Mouse (Mus musculus): ENCODE data around the gene Zfp691. TPM values are rescaled to one million over a fixed set of nuclear protein-coding genes. Genes with fewer than 3 reads are reported as not detected.

Gene Zfp691
- polyA plus RNA-seq, 1 experiment from 2014 or later = 8.1 TPM

- peak overlapping the region; percentile 64; the same call in 1 of the 2 replicates for H3K27ac ChIP-seq
These were observed 15.4 kb upstream of the Zfp691 start for GRCm38 (mm10) chr4:119189392-119189791.

DNA sequence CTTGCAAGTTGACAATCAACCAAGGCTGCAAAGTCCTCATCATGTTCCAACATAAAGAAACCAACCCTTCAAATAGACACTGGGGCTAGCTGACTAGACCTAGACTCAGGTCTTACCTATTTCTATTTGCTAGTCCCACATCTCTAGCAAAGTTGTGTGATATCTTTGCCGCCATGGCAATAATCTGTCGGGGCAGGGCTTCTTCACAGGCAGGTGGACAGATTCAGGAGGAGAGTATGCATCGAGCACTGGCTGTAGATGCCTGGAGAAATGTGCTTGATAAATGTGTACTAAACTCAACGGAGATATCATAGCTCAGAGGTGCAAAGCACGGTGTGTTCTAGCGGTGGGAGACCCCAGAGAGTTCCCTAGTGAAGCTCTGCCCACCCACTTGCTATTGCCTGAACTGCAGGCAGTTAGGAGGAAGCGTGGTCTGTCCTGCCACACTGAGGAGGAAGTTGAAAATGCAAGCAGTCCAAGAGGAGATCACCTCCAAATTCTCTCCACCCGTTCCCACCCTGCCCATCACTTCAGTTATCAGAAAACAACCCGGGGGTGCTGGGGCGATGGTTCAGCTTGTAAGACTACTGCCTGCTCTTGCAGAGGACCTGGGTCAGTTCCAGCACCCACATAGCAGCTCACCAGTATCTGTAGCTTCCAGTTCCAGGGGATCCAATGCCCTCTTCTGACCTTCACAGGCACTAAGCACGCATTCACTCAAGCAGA is 14.2 kb upstream of the Zfp691 start:
- 42% methylated on average over 11 of the region's 11 CpGs for WGBS
- peak; percentile 82 for DNase-seq (ENCODE audit: low spot score)
- no peaks in the 10 kb centered on the region for H3K36me3 ChIP-seq
- H3K4me1 ChIP-seq = 0 out of 2 replicates have a peak, but pooled peaks cover 6% of the 10 kb centered on the region
- H3K27ac ChIP-seq = peak overlapping the region; percentile 70
- H3K4me3 ChIP-seq = peak overlapping the region; percentile 33
- peaks cover 6% of the 10 kb centered on the region; the same call in 1 of the 2 replicates for H3K27me3 ChIP-seq (ENCODE audit: insufficient read depth, poor library complexity, severe bottlenecking)
- H3K9me3 ChIP-seq = no peaks in the 10 kb centered on the region

More at GRCm38 (mm10) chr4:119189392-119189791, 15.4 kb upstream of the Zfp691 start:
- H3K4me1 ChIP-seq = 0 out of 2 replicates have a peak, but pooled peaks cover 6% of the 10 kb centered on the region
- peak; percentile 51 for DNase-seq (ENCODE audit: low spot score)
- no peaks in the 10 kb centered on the region for H3K9me3 ChIP-seq
- peaks cover 6% of the 10 kb centered on the region; the same call in 1 of the 2 replicates for H3K27me3 ChIP-seq (ENCODE audit: insufficient read depth, poor library complexity, severe bottlenecking)
- WGBS = 80% methylated on average over 6 of the region's 6 CpGs
- H3K36me3 ChIP-seq = no peaks in the 10 kb centered on the region
- H3K4me3 ChIP-seq = peak overlapping the region; percentile 37

DNA sequence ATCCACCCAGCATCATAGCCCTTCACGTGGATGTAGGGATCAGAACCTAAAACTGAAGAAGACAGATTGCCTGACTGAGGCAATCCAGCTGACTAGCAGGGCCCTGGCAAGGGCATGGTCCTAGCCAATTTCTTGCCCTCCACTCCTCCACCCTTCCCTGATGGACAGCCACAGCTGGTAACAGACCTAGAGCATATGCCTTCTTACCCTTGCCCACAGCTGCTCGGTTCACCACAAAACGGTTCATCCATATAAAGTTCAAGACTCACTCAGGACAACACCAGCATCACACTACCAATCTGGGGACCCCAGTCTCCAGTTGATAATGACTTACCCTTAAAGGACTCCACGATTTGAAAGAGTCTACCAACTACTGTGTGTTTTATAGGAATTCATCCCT is 11.8 kb upstream of the Zfp691 start:
- H3K27ac ChIP-seq = no peak overlapping the region
- 0 out of 2 replicates have a peak, but pooled peaks cover 6% of the 10 kb centered on the region for H3K4me1 ChIP-seq
- H3K36me3 ChIP-seq = no peaks in the 10 kb centered on the region
- H3K27me3 ChIP-seq (ENCODE audit: insufficient read depth, poor library complexity, severe bottlenecking) = peaks cover 6% of the 10 kb centered on the region; the same call in 1 of the 2 replicates
- H3K9me3 ChIP-seq = no peaks in the 10 kb centered on the region
- no peak overlapping the region for H3K4me3 ChIP-seq
- no peak for DNase-seq (ENCODE audit: low spot score)
- WGBS = 76% methylated on average over 4 of the region's 4 CpGs

- DNase-seq (ENCODE audit: low spot score) = no peak
- Histone ChIP-seq H3K27ac (no peak overlapping the region), H3K4me3 (no peak overlapping the region), H3K27me3 (ENCODE audit: insufficient read depth, poor library complexity, severe bottlenecking) (peaks cover 6% of the 10 kb centered on the region; the same call in 1 of the 2 replicates), H3K4me1 (peaks cover 6% of the 10 kb centered on the region), H3K9me3 (no peaks in the 10 kb centered on the region), H3K36me3 (no peaks in the 10 kb centered on the region)
- 20% methylated on average over 1 of the region's 1 CpGs for WGBS
These were observed 9.5 kb upstream of the Zfp691 start for GRCm38 (mm10) chr4:119183525-119183924.

GRCm38 (mm10) chr4:119181456-119181855 is 7.5 kb upstream of the Zfp691 start:
- 80% methylated on average over 9 of the region's 9 CpGs for WGBS

DNA sequence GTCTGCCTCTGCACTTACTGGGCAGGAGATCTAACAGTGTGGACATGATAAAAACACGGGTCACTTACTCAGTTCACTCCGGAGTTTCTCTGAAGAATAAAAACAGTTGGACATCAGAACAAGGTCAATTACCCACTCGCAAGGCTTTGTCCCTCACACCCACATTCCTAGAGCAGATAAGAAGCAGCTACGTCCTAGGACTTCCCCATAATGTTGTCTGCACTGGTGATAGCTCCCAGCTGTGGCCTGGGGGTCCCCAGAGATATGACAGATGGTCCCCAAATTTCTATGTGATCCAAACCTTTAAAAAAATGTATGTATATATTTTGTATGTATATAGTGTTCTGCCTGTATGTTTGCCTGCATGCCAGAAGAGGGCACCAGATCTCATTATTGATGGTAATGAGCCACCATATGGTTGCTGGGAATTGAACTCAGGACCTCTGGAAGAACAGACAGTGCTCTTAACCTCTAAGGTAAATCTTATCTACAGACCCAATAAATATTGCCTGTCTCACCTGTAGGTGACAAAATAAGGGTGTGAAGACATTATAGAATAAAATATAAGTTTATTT is 6.2 kb upstream of the Zfp691 start:
- no peaks in the 10 kb centered on the region for H3K36me3 ChIP-seq
- no peak overlapping the region for H3K27ac ChIP-seq
- H3K4me1 ChIP-seq = peaks cover 11% of the 10 kb centered on the region
- H3K27me3 ChIP-seq (ENCODE audit: insufficient read depth, poor library complexity, severe bottlenecking) = no peaks in the 10 kb centered on the region
- DNase-seq (ENCODE audit: low spot score) = no peak
- H3K4me3 ChIP-seq = no peak overlapping the region
- WGBS = 36% methylated on average over 4 of the region's 4 CpGs
- H3K9me3 ChIP-seq = no peaks in the 10 kb centered on the region

More at GRCm38 (mm10) chr4:119181456-119181855, 7.5 kb upstream of the Zfp691 start:
- Histone ChIP-seq H3K36me3 (no peaks in the 10 kb centered on the region), H3K27me3 (ENCODE audit: insufficient read depth, poor library complexity, severe bottlenecking) (no peaks in the 10 kb centered on the region), H3K27ac (no peak overlapping the region), H3K9me3 (no peaks in the 10 kb centered on the region), H3K4me3 (no peak overlapping the region), H3K4me1 (peaks cover 11% of the 10 kb centered on the region)
- no peak for DNase-seq (ENCODE audit: low spot score)

GRCm38 (mm10) chr4:119178331-119178730 is 4.3 kb upstream of the Zfp691 start:
- DNase-seq (ENCODE audit: low spot score) = no peak
- WGBS = 61% methylated on average over 18 of the region's 18 CpGs

GRCm38 (mm10) chr4:119177702-119178101 is 3.7 kb upstream of the Zfp691 start:
- peaks cover 17% of the 10 kb centered on the region for H3K4me1 ChIP-seq
- DNase-seq (ENCODE audit: low spot score) = no peak
- H3K27ac ChIP-seq = no peak overlapping the region
- 59% methylated on average over 5 of the region's 5 CpGs for WGBS
- no peaks in the 10 kb centered on the region for H3K9me3 ChIP-seq
- no peaks in the 10 kb centered on the region for H3K36me3 ChIP-seq
- no peaks in the 10 kb centered on the region for H3K27me3 ChIP-seq (ENCODE audit: insufficient read depth, poor library complexity, severe bottlenecking)
- H3K4me3 ChIP-seq = no peak overlapping the region

More at GRCm38 (mm10) chr4:119178331-119178730, 4.3 kb upstream of the Zfp691 start:
- Histone ChIP-seq H3K9me3 (no peaks in the 10 kb centered on the region), H3K4me1 (peaks cover 11% of the 10 kb centered on the region), H3K27ac (no peak overlapping the region), H3K27me3 (ENCODE audit: insufficient read depth, poor library complexity, severe bottlenecking) (no peaks in the 10 kb centered on the region), H3K36me3 (no peaks in the 10 kb centered on the region), H3K4me3 (no peak overlapping the region)

GRCm38 (mm10) chr4:119172919-119173650 is 910 bp downstream of the Zfp691 start:
- DNase-seq (ENCODE audit: low spot score) = no peak
- peak overlapping the region; percentile 70 for H3K4me3 ChIP-seq
- H3K27ac ChIP-seq = peak overlapping the region; percentile 91
- 38% methylated on average over 18 of the region's 18 CpGs for WGBS
- H3K9me3 ChIP-seq = no peaks in the 10 kb centered on the region
- peaks cover 31% of the 10 kb centered on the region for H3K36me3 ChIP-seq
- H3K4me1 ChIP-seq = peaks cover 28% of the 10 kb centered on the region
- no peaks in the 10 kb centered on the region for H3K27me3 ChIP-seq (ENCODE audit: insufficient read depth, poor library complexity, severe bottlenecking)

- Histone ChIP-seq H3K27ac (no peak overlapping the region), H3K4me3 (no peak overlapping the region), H3K9me3 (no peaks in the 10 kb centered on the region), H3K27me3 (ENCODE audit: insufficient read depth, poor library complexity, severe bottlenecking) (no peaks in the 10 kb centered on the region), H3K4me1 (peaks cover 16% of the 10 kb centered on the region), H3K36me3 (peaks cover 32% of the 10 kb centered on the region)
- DNase-seq (ENCODE audit: low spot score) = peak; percentile 89
- 8% methylated on average over 4 of the region's 4 CpGs for WGBS
These were observed 6.3 kb downstream of the Zfp691 start for GRCm38 (mm10) chr4:119167663-119168062.

DNA sequence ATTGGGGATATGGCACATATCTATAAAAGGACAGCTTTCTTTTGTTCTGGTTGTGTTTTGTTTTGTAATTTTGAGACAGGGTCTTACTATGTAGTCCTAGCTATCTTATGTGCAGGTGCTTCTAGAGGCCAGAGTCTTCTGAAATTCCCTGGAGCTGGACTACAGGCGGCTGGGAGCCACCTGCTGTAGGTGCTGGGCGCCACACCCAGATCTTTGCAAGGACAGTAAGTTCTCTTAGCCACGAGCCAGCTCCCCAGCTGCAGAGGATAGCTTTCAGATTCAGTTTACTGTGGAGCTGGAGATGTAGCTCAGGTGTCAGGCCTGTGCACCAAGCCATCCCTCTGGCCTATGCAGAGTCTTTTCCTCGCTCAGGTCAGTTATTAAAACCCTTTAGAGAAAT is 6.9 kb downstream of the Zfp691 start:
- Histone ChIP-seq H3K4me1 (peaks cover 11% of the 10 kb centered on the region), H3K36me3 (peaks cover 31% of the 10 kb centered on the region), H3K9me3 (no peaks in the 10 kb centered on the region), H3K27ac (no peak overlapping the region), H3K27me3 (ENCODE audit: insufficient read depth, poor library complexity, severe bottlenecking) (no peaks in the 10 kb centered on the region), H3K4me3 (no peak overlapping the region)
- no peak for DNase-seq (ENCODE audit: low spot score)
- 77% methylated on average over 4 of the region's 4 CpGs for WGBS

DNA sequence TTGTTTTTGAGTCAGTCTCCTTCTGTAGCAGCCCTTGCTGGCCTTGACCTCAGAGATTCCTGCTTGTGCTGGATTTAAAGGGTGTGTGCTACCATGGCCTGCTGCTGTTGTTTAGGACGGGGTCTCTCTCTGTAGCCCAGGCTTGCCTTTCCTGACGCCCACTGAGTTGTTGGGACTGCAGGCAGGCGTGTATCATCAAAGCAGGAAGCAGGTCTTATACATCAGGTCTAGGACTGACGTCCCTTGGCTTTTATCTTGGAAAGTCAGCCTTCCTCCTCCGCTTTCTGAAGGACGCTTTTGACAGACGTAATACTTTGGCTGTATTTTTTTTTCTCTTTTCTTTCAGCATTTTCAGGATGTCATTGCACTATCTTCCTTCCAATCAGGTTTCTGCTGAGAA is 8.1 kb downstream of the Zfp691 start:
- no peaks in the 10 kb centered on the region for H3K27me3 ChIP-seq (ENCODE audit: insufficient read depth, poor library complexity, severe bottlenecking)
- H3K27ac ChIP-seq = no peak overlapping the region
- peaks cover 28% of the 10 kb centered on the region for H3K36me3 ChIP-seq
- whole genome bisulfite sequencing = 61% methylated on average over 7 of the region's 7 CpGs
- no peak for DNase-seq (ENCODE audit: low spot score)
- peaks cover 6% of the 10 kb centered on the region; the same call in 1 of the 2 replicates for H3K4me1 ChIP-seq
- H3K9me3 ChIP-seq = no peaks in the 10 kb centered on the region
- no peak overlapping the region for H3K4me3 ChIP-seq

GRCm38 (mm10) chr4:119162990-119163389 is 11.0 kb downstream of the Zfp691 start:
- H3K9me3 ChIP-seq = no peaks in the 10 kb centered on the region
- H3K27ac ChIP-seq = no peak overlapping the region
- WGBS = 61% methylated on average over 4 of the region's 4 CpGs
- H3K27me3 ChIP-seq (ENCODE audit: insufficient read depth, poor library complexity, severe bottlenecking) = no peaks in the 10 kb centered on the region
- no peaks in the 10 kb centered on the region for H3K36me3 ChIP-seq
- no peak overlapping the region for H3K4me3 ChIP-seq
- no peak for DNase-seq (ENCODE audit: low spot score)
- no peaks in the 10 kb centered on the region for H3K4me1 ChIP-seq

All from heart, embryonic 10.5 days (tissue).